Mouse (Mus musculus) cerebellum, adult 2 months (tissue): ENCODE measurements around the gene Abcf1. TPM values are rescaled to one million over a fixed set of nuclear protein-coding genes. Genes with fewer than 3 reads are reported as not detected.

Source experiments
- DNase-seq, 2 experiments: peaks; one replicate each; pipeline ENCODE4 v3.0.0; 2021
- H3K27ac ChIP-seq: fragments of 200-500 bp; 2 replicates; pipeline ENCODE4 v1.5.1; 2012; ENCODE audit warnings: low read length, control low read depth, inconsistent platforms; ENCODE audit not compliant: insufficient read depth
- H3K27me3 ChIP-seq: fragments of 200-500 bp; 2 replicates; pipeline ENCODE4 v1.6.1; 2012; ENCODE audit warnings: inconsistent platforms, mild to moderate bottlenecking, low read length, moderate library complexity; ENCODE audit not compliant: control insufficient read depth, insufficient read depth
- H3K4me1 ChIP-seq: fragments of 200-500 bp; 2 replicates; pipeline ENCODE4 v1.6.1; 2011; ENCODE audit warnings: low read length; ENCODE audit not compliant: control insufficient read depth, insufficient read depth
- H3K4me3 ChIP-seq: fragments of 200-500 bp; replicated peaks from 2 replicates; pipeline ENCODE3; 2011; ENCODE audit warnings: mild to moderate bottlenecking, low read depth, low read length, control low read depth; ENCODE audit not compliant: insufficient read depth
- CTCF ChIP-seq: fragments of 200-500 bp; IDR thresholded peaks from 2 replicates; pipeline ENCODE4 v1.5.1; 2011; ENCODE audit warnings: low read depth, mild to moderate bottlenecking, control low read depth, low read length, moderate library complexity, borderline replicate concordance; ENCODE audit not compliant: insufficient read depth
- POLR2A ChIP-seq: fragments of 200-500 bp; IDR thresholded peaks from 2 replicates; pipeline ENCODE4 v1.6.1; 2011; ENCODE audit warnings: low read length, control low read depth, borderline replicate concordance; ENCODE audit not compliant: insufficient read depth
- WGBS: fragments of 180-500 bp; shearing (Covaris S2); methylation state at CpG from one replicate; pipeline ENCODE4 v1.1.7; 2018; 5-methylcytosine and 5-hydroxymethylcytosine counted together
- polyA plus RNA-seq: library from polyadenylated mRNA; depleted of rRNA; stranded (reverse); fragments of >200 nt; gene quantifications from 2 replicates; pipeline ENCODE4 v1.2.3, GENCODE M21; 2012

Abcf1 gene
- polyA plus RNA-seq, 1 experiment = 99.1 TPM

DNA sequence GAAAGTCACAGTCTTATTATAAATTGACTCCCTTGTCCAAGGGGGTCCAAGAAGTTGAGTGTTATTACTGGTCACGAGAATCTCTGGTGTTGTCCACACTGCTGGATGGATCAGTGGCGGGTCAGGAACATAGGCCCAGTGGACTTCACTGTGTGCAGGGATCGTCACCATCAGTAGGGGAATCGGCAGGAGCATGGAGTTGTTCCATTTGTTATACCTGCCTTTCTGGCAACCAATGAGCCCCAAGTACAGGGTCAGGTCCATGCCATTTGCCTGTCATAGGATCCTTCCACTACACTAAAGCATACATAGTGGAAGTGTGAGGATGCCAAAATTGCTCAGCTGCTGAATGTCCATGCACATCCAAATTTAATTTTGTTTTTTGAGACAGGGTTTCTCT is 37.0 kb downstream of the Abcf1 start:
- DNase-seq = no peak
- Histone ChIP-seq H3K4me1 (no peaks in the 10 kb centered on the region), H3K27me3 (no peaks in the 10 kb centered on the region), H3K4me3 (no peak overlapping the region), H3K27ac (no peak overlapping the region)
- WGBS = 74% methylated on average over 4 of the region's 4 CpGs
- TF ChIP-seq CTCF = no peak
- TF ChIP-seq POLR2A = no peak

DNA sequence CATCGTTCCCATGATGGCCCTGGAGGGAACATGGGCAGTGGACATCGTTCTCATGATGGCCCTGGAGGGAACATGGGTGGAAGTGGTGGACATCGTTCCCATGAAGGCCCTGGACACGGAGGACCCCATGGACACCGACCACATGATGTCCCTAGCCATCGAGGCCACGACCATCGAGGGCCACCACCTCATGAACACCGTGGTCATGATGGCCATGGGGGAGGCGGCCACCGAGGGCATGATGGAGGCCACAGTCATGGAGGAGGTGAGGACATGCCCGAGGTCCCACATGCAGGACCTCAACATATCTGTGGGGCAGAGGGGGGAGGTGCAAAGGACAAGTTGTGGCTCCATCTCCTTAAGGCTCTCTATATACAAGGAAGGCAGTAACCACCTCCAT is 38.9 kb downstream of the Abcf1 start:
- no peaks in the 10 kb centered on the region for H3K27me3 ChIP-seq
- H3K4me1 ChIP-seq = no peaks in the 10 kb centered on the region
- H3K27ac ChIP-seq = no peak overlapping the region
- DNase-seq = peak in 1 of 2 experiments; percentile 8
- no peak overlapping the region for H3K4me3 ChIP-seq
- TF ChIP-seq POLR2A (no peak), CTCF (no peak)
- WGBS = 95% methylated on average over 12 of the region's 12 CpGs

DNA sequence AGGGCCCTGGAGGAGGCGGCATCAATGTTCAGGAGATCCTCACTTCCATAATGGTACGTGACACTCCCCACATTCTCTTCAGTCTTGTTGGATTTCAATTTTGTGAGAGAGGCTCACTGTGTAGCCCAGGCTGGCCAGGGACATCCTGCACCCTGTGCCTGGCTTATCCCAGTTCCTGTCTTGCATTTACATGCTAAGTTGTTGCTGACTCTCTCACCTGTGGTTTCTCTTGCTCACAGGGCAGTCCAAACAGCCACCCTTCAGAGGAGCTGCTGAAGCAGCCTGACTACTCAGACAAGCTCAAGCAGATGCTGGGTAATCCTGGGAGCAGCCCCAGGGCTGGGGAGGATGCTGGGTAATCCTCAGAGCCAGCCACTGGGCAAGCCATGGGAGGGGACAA is 40.0 kb downstream of the Abcf1 start:
- peak in 1 of 2 experiments; percentile 4 for DNase-seq
- Histone ChIP-seq H3K4me3 (no peak overlapping the region), H3K27me3 (no peaks in the 10 kb centered on the region), H3K27ac (no peak overlapping the region), H3K4me1 (no peaks in the 10 kb centered on the region)
- no peak for TF ChIP-seq CTCF
- TF ChIP-seq POLR2A = no peak
- WGBS = 95% methylated on average over 2 of the region's 2 CpGs

DNA sequence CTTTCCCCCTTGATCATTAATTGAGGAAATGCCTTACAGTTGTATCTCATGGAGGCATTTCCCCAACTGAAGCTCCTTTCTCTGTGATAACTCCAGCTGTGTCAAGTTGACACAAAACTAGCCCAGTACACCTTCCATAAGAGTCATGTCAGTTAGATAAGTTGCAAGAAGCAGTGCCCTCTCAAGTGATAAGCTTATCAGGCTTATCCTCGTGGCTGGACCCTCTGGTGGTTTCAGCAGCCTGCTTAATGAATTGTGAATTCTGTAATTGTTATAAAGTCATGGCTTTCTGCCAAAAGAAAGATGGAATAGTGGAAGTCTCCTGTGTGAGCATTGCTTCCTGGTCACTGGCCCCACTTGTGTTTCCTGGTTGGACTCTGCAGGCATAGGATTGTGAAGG is 42.1 kb downstream of the Abcf1 start:
- Histone ChIP-seq H3K27ac (no peak overlapping the region), H3K4me3 (no peak overlapping the region), H3K27me3 (no peaks in the 10 kb centered on the region), H3K4me1 (peaks cover 4% of the 10 kb centered on the region; the same call in 1 of the 2 replicates)
- 28% methylated on average over 1 of the region's 1 CpGs for WGBS
- no peak for TF ChIP-seq POLR2A
- TF ChIP-seq CTCF = no peak
- no peak for DNase-seq

DNA sequence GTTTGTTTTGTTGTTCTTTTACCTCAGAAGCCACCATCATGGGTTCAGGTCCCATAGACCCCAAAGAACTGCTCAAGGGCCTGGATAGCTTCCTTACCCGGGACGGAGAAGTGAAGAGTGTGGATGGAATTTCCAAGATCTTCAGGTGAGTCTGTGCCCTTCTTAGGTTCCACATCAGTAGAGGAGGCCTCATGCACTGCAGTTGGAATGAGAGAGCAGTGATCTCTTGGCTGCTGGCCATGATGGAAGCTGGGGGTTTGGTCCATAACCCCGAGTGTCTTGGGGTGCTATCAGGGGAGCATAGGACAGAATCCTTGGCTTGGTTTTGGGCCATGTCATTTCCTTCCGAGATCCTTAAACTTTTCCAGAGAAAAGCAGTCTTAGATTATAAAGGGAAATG is 46.3 kb downstream of the Abcf1 start:
- Histone ChIP-seq H3K4me1 (peaks cover 4% of the 10 kb centered on the region; the same call in 1 of the 2 replicates), H3K27ac (no peak overlapping the region)
- TF ChIP-seq POLR2A = no peak
- TF ChIP-seq CTCF = no peak

DNA sequence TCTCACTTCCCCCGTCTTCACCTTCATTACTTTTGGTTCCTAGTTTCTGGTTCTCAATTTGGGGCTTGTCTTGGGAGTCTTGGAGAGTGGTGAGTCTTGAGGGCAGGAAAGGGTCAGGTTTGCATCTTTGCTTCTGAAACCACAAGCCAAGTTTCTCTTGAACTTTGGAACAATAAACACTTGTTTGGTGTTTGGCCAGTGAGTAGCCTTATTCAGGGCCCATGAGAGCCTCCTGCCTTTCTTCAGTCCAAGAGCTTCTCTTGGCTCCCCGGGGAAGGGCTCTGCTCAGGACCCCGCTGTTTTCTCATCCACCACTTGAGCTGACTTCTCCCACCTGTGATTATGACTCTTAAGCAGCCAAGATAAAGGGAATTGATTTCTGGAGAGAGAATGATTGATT is 47.0 kb downstream of the Abcf1 start:
- no peak for TF ChIP-seq CTCF
- no peak for TF ChIP-seq POLR2A
- no peak overlapping the region for H3K27ac ChIP-seq
- H3K4me1 ChIP-seq = peaks cover 4% of the 10 kb centered on the region; the same call in 1 of the 2 replicates
- no peaks in the 10 kb centered on the region for H3K27me3 ChIP-seq
- WGBS = 81% methylated on average over 3 of the region's 3 CpGs
- H3K4me3 ChIP-seq = no peak overlapping the region
- DNase-seq = no peak

More for the DNA sequence above, 46.3 kb downstream of the Abcf1 start:
- Histone ChIP-seq H3K4me3 (no peak overlapping the region), H3K27me3 (no peaks in the 10 kb centered on the region)
- no peak for DNase-seq
- WGBS = 74% methylated on average over 4 of the region's 4 CpGs

DNA sequence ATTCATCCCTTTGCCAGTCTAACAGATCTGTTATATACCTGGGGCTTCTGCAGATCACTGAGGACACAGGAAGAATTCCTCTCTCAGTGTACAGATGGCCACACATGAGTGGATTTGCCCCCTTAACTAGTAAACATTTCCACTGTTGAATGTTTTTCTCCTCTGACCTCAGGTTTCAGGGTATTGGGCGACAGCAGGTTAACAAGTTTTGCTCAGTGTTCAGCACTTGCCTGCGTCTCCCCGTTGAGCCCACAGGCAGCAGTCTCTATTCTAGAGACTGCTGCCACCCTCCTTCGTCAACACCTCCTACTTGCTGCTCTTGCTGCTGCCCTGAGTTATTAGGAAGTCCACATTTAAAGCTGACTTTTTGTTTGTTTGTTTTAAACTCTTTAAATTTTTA is 47.9 kb downstream of the Abcf1 start:
- Histone ChIP-seq H3K27me3 (no peaks in the 10 kb centered on the region), H3K4me3 (no peak overlapping the region), H3K4me1 (peaks cover 4% of the 10 kb centered on the region; the same call in 1 of the 2 replicates), H3K27ac (no peak overlapping the region)
- TF ChIP-seq CTCF (no peak), POLR2A (no peak)
- DNase-seq = no peak
- WGBS = 83% methylated on average over 4 of the region's 4 CpGs

DNA sequence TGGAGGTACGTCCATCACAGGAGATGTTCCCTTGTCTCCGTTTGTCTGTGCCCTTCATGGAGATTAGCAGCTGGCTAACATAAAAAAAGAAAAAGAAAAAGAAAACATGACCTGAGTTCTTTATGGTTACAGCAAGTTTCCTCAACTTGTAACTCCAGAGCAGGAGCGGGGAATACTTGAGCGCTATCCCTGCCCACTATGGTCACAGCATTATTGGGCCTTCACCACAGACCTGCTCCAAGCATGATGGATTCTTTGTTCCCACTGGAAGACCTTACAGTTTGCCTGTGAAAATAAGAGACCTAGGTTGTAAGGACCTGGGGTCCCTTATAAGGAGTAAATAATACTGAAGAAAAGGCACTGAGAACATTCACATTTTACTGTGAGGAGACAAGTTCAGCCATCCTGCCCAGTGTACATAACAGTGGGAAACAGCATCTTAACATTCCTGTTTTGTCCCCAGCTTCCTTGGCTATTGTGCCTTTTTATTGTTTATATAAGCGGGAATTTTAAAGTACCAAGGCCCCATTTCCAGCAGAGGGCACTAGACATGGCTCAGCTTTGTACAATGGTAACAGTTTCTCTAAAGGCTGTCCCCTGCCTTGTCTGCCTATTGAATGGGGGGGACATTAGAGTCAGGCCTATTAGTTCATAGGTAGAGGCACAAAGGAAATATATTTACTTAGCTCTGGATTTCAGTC is 48.5 kb downstream of the Abcf1 start:
- Histone ChIP-seq H3K4me3 (no peak overlapping the region), H3K27me3 (no peaks in the 10 kb centered on the region), H3K27ac (no peak overlapping the region; the same call in 1 of the 2 replicates), H3K4me1 (peaks cover 4% of the 10 kb centered on the region; the same call in 1 of the 2 replicates)
- DNase-seq = peak in 1 of 2 experiments; percentile 49
- TF ChIP-seq CTCF (no peak), POLR2A (no peak)
- 64% methylated on average over 5 of the region's 5 CpGs for WGBS
